Mouse (Mus musculus) forebrain, embryonic 12.5 days (tissue): ENCODE data around the gene Plxnc1. TPM values are rescaled to one million over a fixed set of nuclear protein-coding genes. Genes with fewer than 3 reads are reported as not detected.

Source experiments
- ATAC-seq: fragments of 200-750 bp; cut with Nextera tagmentation; 2 replicates; pipeline ENCODE4 v1.8.0; 2017; ENCODE audit warnings: moderate TSS enrichment; ENCODE audit not compliant: low FRiP score
- H3K27ac ChIP-seq: fragments of 300-500 bp; sonication (generic); 2 replicates; pipeline ENCODE4 v1.5.1; 2016; ENCODE audit warnings: mild to moderate bottlenecking
- H3K27me3 ChIP-seq: fragments of 300-500 bp; sonication (generic); 2 replicates; pipeline ENCODE4 v1.6.1; 2016; ENCODE audit warnings: mild to moderate bottlenecking
- H3K36me3 ChIP-seq: fragments of 300-500 bp; sonication (generic); replicated peaks from 2 replicates; pipeline ENCODE4 v1.6.1; 2016; ENCODE audit warnings: mild to moderate bottlenecking
- H3K4me1 ChIP-seq: fragments of 300-500 bp; sonication (generic); 2 replicates; pipeline ENCODE4 v1.6.1; 2016
- H3K4me2 ChIP-seq: fragments of 300-500 bp; sonication (generic); 2 replicates; pipeline ENCODE4 v1.6.1; 2016; ENCODE audit warnings: mild to moderate bottlenecking, moderate library complexity
- H3K4me3 ChIP-seq: fragments of 300-500 bp; sonication (generic); replicated peaks from 2 replicates; pipeline ENCODE4 v1.5.1; 2016; ENCODE audit warnings: mild to moderate bottlenecking
- H3K9ac ChIP-seq: fragments of 300-500 bp; sonication (generic); 2 replicates; pipeline ENCODE4 v1.6.1; 2016; ENCODE audit warnings: mild to moderate bottlenecking
- H3K9me3 ChIP-seq: fragments of 300-500 bp; sonication (generic); 2 replicates; pipeline ENCODE4 v1.6.1; 2016
- WGBS: fragments of 180-500 bp; shearing (Covaris S2); methylation state at CpG from one replicate; pipeline ENCODE4 v1.1.7; 2016; 5-methylcytosine and 5-hydroxymethylcytosine counted together
- polyA plus RNA-seq: library from polyadenylated mRNA; unstranded; fragments of >200 nt; fragmentation: Nextera tagmentation; extraction: Ambion mirVana; gene quantifications from 2 replicates; pipeline ENCODE4 v1.2.1, GENCODE M21; 2016

Gene Plxnc1
- polyA plus RNA-seq, 1 experiment from 2014 or later = 8.8 TPM

DNA sequence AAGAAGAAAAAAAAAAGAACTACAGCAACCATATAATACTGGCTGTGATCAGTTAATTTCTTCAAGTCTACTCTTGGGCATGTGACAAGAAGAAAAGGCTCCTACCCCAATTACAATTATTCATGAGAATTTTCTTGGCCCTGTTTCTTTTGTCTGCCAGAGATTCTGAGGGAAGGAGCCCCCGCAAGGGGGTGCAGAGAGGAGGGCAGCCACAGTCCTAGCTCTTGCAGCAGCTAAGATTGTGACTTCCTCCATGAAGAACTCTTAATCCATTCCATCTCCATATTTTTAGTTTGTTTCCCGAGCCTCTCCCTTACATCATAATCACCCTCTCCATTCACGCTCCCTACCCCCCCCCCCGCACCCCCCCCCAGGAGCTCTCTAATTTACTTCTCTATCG lies 39.4 kb downstream of the Plxnc1 start:
- 9% methylated on average over 4 of the region's 5 CpGs for WGBS
- peak; percentile 81 for ATAC-seq
- peak overlapping the region; percentile 82 for H3K27ac ChIP-seq

DNA sequence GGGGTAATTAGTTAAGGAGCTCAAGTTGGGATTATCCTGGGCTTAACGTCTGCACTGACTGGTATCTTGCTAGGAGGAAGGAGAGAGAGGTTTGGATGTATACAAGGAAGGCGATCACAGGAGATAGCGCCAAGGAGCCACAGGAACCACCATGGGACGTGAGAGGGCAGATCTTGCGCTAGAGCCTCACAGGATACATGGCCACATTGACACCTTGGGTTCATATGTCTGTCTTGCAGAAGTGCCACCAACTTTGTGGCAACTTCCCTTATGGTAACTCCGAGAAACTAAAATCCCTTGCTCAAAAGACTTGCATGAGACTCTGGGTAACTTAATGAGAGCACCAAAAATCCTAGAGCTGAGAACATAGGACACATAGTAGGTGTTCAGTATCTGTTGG lies 47.7 kb downstream of the Plxnc1 start:
- Histone ChIP-seq H3K9me3 (no peaks in the 10 kb centered on the region), H3K27ac (no peak overlapping the region), H3K27me3 (no peaks in the 10 kb centered on the region), H3K36me3 (peaks cover 11% of the 10 kb centered on the region), H3K4me1 (no peaks in the 10 kb centered on the region), H3K4me3 (no peak overlapping the region), H3K9ac (no peak overlapping the region), H3K4me2 (no peak overlapping the region)
- no peak for ATAC-seq
- WGBS = 84% methylated on average over 6 of the region's 6 CpGs

More for the DNA sequence above, 39.4 kb downstream of the Plxnc1 start:
- H3K4me2 ChIP-seq = peak overlapping the region; percentile 52
- no peaks in the 10 kb centered on the region for H3K9me3 ChIP-seq
- H3K9ac ChIP-seq = peak overlapping the region; percentile 38; the same call in 1 of the 2 replicates
- H3K4me3 ChIP-seq = peak overlapping the region; percentile 19
- H3K27me3 ChIP-seq = no peaks in the 10 kb centered on the region
- no peaks in the 10 kb centered on the region for H3K36me3 ChIP-seq
- peaks cover 24% of the 10 kb centered on the region for H3K4me1 ChIP-seq

DNA sequence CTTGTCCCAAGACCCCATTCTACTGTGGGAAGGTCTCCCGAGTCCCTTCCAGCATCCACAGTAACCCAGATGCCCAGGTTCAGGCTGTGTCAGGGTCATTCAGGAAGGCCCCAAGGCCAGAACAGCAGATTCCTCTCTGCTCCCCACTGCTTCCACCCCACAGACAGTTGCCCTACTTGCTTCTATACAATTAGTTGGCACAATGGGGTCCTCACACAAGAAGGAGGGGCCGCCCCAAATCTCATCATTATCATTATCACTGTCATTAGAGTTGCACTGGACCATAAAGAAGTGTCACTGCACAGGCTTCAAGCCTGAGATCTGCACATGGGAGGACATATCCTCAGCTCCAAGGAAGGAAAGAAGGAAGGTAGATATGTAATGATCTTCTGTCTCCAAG lies 48.3 kb downstream of the Plxnc1 start:
- H3K4me1 ChIP-seq = no peaks in the 10 kb centered on the region
- 95% methylated on average over 2 of the region's 2 CpGs for WGBS
- no peaks in the 10 kb centered on the region for H3K27me3 ChIP-seq
- peaks cover 11% of the 10 kb centered on the region for H3K36me3 ChIP-seq
- no peak for ATAC-seq
- no peak overlapping the region for H3K27ac ChIP-seq
- H3K9ac ChIP-seq = no peak overlapping the region
- no peak overlapping the region for H3K4me2 ChIP-seq
- H3K4me3 ChIP-seq = no peak overlapping the region
- H3K9me3 ChIP-seq = no peaks in the 10 kb centered on the region

- no peak overlapping the region for H3K27ac ChIP-seq
- H3K9ac ChIP-seq = no peak overlapping the region
- H3K36me3 ChIP-seq = peaks cover 11% of the 10 kb centered on the region
- H3K27me3 ChIP-seq = no peaks in the 10 kb centered on the region
- ATAC-seq = no peak
- H3K4me2 ChIP-seq = no peak overlapping the region
- no peaks in the 10 kb centered on the region for H3K9me3 ChIP-seq
- no peak overlapping the region for H3K4me3 ChIP-seq
- H3K4me1 ChIP-seq = no peaks in the 10 kb centered on the region
- 88% methylated on average over 3 of the region's 3 CpGs for WGBS
Measured at GRCm38 (mm10) chr10:94895876-94896275, 48.8 kb downstream of the Plxnc1 start.

GRCm38 (mm10) chr10:94889735-94890134 lies 54.9 kb downstream of the Plxnc1 start:
- WGBS = 63% methylated on average over 4 of the region's 4 CpGs
- Histone ChIP-seq H3K4me3 (no peak overlapping the region), H3K36me3 (peaks cover 15% of the 10 kb centered on the region), H3K9me3 (no peaks in the 10 kb centered on the region), H3K27ac (no peak overlapping the region), H3K27me3 (no peaks in the 10 kb centered on the region), H3K9ac (no peak overlapping the region), H3K4me1 (no peaks in the 10 kb centered on the region), H3K4me2 (no peak overlapping the region)
- ATAC-seq = no peak

DNA sequence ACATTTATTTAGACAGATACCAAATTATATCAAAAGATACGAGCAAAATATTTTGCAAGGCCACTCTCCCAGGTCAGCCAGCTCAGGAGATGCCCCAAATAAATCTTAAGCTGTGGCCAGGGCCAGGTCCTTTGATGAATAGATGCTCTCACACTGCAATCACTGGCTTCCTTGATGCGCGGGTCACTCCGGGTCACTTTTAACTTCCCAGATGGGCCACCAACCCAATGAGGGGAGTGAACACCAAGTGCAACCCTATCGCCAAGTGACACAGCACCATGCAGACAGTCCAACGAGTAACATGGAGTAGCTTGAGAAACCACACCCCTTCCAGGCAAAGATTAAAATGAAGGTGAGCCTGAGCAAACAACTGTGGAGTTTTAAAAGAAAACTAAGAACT lies 61.4 kb downstream of the Plxnc1 start:
- no peaks in the 10 kb centered on the region for H3K27me3 ChIP-seq
- H3K9ac ChIP-seq = no peak overlapping the region
- H3K4me2 ChIP-seq = no peak overlapping the region
- H3K36me3 ChIP-seq = peaks cover 3% of the 10 kb centered on the region; the same call in 1 of the 2 replicates
- no peak overlapping the region for H3K27ac ChIP-seq
- no peaks in the 10 kb centered on the region for H3K9me3 ChIP-seq
- ATAC-seq = no peak
- no peaks in the 10 kb centered on the region for H3K4me1 ChIP-seq
- H3K4me3 ChIP-seq = no peak overlapping the region
- 88% methylated on average over 6 of the region's 6 CpGs for WGBS

GRCm38 (mm10) chr10:94871506-94871905 lies 73.1 kb downstream of the Plxnc1 start:
- Histone ChIP-seq H3K27ac (no peak overlapping the region), H3K9ac (no peak overlapping the region), H3K4me3 (no peak overlapping the region), H3K9me3 (no peaks in the 10 kb centered on the region), H3K4me2 (no peak overlapping the region), H3K36me3 (peaks cover 11% of the 10 kb centered on the region), H3K4me1 (no peaks in the 10 kb centered on the region), H3K27me3 (no peaks in the 10 kb centered on the region)
- WGBS = 96% methylated on average over 5 of the region's 5 CpGs
- no peak for ATAC-seq

- peaks cover 11% of the 10 kb centered on the region for H3K36me3 ChIP-seq
- WGBS = 90% methylated on average over 7 of the region's 7 CpGs
- H3K27ac ChIP-seq = no peak overlapping the region
- H3K9ac ChIP-seq = no peak overlapping the region
- H3K9me3 ChIP-seq = no peaks in the 10 kb centered on the region
- ATAC-seq = no peak
- H3K4me1 ChIP-seq = no peaks in the 10 kb centered on the region
- no peak overlapping the region for H3K4me2 ChIP-seq
- H3K4me3 ChIP-seq = no peak overlapping the region
- no peaks in the 10 kb centered on the region for H3K27me3 ChIP-seq
Measured at GRCm38 (mm10) chr10:94871102-94871501, 73.5 kb downstream of the Plxnc1 start.

DNA sequence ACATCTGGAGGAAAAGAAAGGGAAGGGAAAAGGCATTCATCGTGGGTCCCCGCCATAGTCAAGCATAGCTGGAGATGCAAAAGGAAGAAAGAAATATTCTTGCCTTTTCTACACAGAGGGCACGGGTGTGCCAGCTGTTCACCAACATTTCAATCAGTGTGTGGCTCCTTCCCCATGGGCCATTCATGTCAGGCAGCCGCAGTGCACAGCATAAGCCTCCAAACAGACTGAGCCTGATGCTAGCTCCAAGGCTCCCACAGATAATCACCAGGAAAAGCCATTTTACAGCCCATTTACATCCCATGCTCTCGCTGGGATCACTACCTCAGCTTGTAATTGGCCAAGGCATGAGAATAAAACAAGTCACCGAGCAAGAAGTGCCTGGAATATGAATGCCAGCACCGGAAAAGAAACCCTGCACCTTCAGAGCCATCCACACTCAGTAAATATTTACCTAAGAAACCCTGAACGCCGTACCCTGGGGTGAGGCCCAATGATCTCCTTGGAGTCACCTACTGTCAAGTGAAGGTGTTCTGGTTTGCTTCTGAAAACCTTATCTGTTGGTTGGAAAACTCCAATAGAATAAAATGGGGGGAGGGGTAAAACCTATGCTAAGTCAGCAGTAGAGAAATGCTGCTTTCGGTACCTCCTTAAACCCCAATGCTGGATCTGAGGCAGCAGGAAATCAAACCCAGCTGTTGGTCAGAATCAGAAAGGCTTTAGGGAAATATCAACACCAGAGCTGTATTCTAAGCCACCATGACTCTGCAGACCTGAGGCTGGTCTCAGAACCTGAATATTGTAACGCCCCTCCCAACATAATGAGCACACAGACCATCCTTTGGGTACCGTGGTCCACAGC lies 77.4 kb downstream of the Plxnc1 start:
- no peak overlapping the region for H3K9ac ChIP-seq
- no peaks in the 10 kb centered on the region for H3K27me3 ChIP-seq
- 86% methylated on average over 12 of the region's 12 CpGs for WGBS
- ATAC-seq = no peak
- H3K4me2 ChIP-seq = no peak overlapping the region
- H3K27ac ChIP-seq = no peak overlapping the region
- no peak overlapping the region for H3K4me3 ChIP-seq
- H3K4me1 ChIP-seq = peaks cover 3% of the 10 kb centered on the region; the same call in 1 of the 2 replicates
- H3K36me3 ChIP-seq = peaks cover 16% of the 10 kb centered on the region
- H3K9me3 ChIP-seq = no peaks in the 10 kb centered on the region

GRCm38 (mm10) chr10:94865206-94865605 lies 79.4 kb downstream of the Plxnc1 start:
- 68% methylated on average over 9 of the region's 9 CpGs for WGBS
- H3K36me3 ChIP-seq = peaks cover 16% of the 10 kb centered on the region
- H3K27ac ChIP-seq = no peak overlapping the region; the same call in 1 of the 2 replicates
- H3K4me3 ChIP-seq = no peak overlapping the region
- H3K9me3 ChIP-seq = no peaks in the 10 kb centered on the region
- H3K4me2 ChIP-seq = no peak overlapping the region
- 0 out of 2 replicates have a peak overlapping the region, but pooled peaks have one; percentile 12 for H3K9ac ChIP-seq
- H3K4me1 ChIP-seq = peaks cover 3% of the 10 kb centered on the region; the same call in 1 of the 2 replicates
- no peak for ATAC-seq
- no peaks in the 10 kb centered on the region for H3K27me3 ChIP-seq

- Histone ChIP-seq H3K9ac (no peak overlapping the region), H3K4me3 (no peak overlapping the region), H3K4me1 (peaks cover 3% of the 10 kb centered on the region; the same call in 1 of the 2 replicates), H3K27ac (no peak overlapping the region), H3K4me2 (no peak overlapping the region), H3K9me3 (no peaks in the 10 kb centered on the region), H3K27me3 (no peaks in the 10 kb centered on the region), H3K36me3 (peaks cover 17% of the 10 kb centered on the region)
- ATAC-seq = no peak
- WGBS = 90% methylated on average over 9 of the region's 9 CpGs
Measured at GRCm38 (mm10) chr10:94864199-94864928, 80.3 kb downstream of the Plxnc1 start.

- no peak for ATAC-seq
- H3K36me3 ChIP-seq = peaks cover 17% of the 10 kb centered on the region
- WGBS = 77% methylated on average over 9 of the region's 9 CpGs
Measured at GRCm38 (mm10) chr10:94863251-94863650, 81.4 kb downstream of the Plxnc1 start.

More at GRCm38 (mm10) chr10:94863251-94863650, 81.4 kb downstream of the Plxnc1 start:
- Histone ChIP-seq H3K27ac (no peak overlapping the region), H3K9ac (no peak overlapping the region), H3K4me2 (no peak overlapping the region), H3K27me3 (no peaks in the 10 kb centered on the region), H3K4me1 (peaks cover 3% of the 10 kb centered on the region; the same call in 1 of the 2 replicates), H3K4me3 (no peak overlapping the region), H3K9me3 (no peaks in the 10 kb centered on the region)
